Mouse (Mus musculus): ENCODE measurements around the gene Upp2. TPM values are rescaled to one million over a fixed set of nuclear protein-coding genes. Genes with fewer than 3 reads are reported as not detected.

Gene Upp2
- polyA plus RNA-seq, 1 experiment from 2014 or later = 3.0 TPM

DNA sequence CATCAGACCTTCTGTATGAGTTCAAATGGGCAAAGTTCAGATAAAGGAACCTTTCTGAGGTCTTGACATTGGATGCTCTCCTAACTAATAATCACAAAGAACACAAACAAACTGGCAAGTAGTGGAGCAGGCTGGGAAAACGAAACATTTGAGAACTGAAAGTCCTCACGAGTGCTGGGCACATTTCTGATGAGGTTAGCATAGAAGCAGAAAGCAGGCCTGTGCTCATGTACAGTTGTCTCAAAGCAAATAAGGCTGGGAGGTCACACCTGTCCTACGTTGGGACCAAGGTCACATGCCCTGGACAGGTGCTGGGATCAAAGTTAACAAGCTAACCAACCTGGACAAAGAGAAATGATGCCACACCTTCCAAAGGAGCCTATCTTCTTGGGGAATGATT, 187.6 kb downstream of the Upp2 start:
- 81% methylated on average over 3 of the region's 3 CpGs for WGBS
- no peak overlapping the region for H3K27ac ChIP-seq (replicated peaks)
- no peak for DNase-seq (ENCODE audit: low spot score)
- no peaks in the 10 kb centered on the region for H3K9me3 ChIP-seq (replicated peaks)
- no peaks in the 10 kb centered on the region for H3K4me1 ChIP-seq
- no peak overlapping the region for H3K4me3 ChIP-seq
- H3K36me3 ChIP-seq = no peaks in the 10 kb centered on the region
- no peaks in the 10 kb centered on the region for H3K27me3 ChIP-seq (ENCODE audit: low read depth, poor library complexity, severe bottlenecking)

DNA sequence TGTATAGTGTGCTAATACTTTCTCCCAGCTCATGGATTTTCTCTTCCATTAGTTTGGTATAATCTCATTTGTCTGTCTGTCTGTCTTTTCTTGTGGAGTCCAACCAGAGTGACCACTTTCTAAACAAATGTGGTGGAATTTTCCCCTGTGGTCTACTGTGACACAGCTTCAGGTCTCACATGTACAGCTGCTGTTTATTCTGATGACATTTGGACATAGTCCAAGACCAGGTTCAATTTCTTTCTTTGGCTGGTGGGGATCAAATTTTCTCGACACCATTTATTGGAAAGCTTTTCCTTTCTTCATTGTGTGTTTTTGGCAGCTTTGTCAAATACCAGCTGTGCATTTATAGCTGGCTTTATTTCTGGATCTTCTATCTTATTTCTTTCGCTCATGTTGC, 191.0 kb downstream of the Upp2 start:
- Histone ChIP-seq H3K36me3 (no peaks in the 10 kb centered on the region), H3K4me1 (0 out of 2 replicates have a peak, but pooled peaks cover 5% of the 10 kb centered on the region), H3K4me3 (no peak overlapping the region), H3K27me3 (ENCODE audit: low read depth, poor library complexity, severe bottlenecking) (no peaks in the 10 kb centered on the region), H3K27ac (replicated peaks) (no peak overlapping the region), H3K9me3 (replicated peaks) (no peaks in the 10 kb centered on the region)
- 89% methylated on average over 2 of the region's 2 CpGs for WGBS
- no peak for DNase-seq (ENCODE audit: low spot score)

DNA sequence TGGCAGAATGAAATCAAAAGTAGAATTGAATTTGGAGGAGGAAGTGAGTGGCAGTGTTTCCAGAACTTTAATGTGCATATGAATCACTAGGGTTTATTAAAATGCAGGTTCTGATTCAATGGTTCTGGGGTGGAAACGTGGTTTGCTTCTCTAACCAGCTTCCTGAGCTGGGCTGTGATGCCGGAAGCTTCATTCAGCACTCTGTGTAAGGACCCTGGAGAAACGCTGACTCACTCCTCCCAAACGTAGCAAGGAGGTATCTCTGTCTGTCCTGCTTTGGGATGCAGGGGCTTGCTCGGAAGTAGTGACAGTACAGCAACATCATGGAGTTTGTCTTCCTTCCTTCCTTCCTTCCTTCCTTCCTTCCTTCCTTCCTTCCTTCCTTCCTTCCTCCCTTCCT, 192.6 kb downstream of the Upp2 start:
- Histone ChIP-seq H3K36me3 (no peaks in the 10 kb centered on the region), H3K9me3 (replicated peaks) (no peaks in the 10 kb centered on the region), H3K27ac (replicated peaks) (no peak overlapping the region), H3K4me1 (0 out of 2 replicates have a peak, but pooled peaks cover 5% of the 10 kb centered on the region), H3K4me3 (no peak overlapping the region), H3K27me3 (ENCODE audit: low read depth, poor library complexity, severe bottlenecking) (no peaks in the 10 kb centered on the region)
- no peak for DNase-seq (ENCODE audit: low spot score)
- WGBS = 77% methylated on average over 5 of the region's 5 CpGs

DNA sequence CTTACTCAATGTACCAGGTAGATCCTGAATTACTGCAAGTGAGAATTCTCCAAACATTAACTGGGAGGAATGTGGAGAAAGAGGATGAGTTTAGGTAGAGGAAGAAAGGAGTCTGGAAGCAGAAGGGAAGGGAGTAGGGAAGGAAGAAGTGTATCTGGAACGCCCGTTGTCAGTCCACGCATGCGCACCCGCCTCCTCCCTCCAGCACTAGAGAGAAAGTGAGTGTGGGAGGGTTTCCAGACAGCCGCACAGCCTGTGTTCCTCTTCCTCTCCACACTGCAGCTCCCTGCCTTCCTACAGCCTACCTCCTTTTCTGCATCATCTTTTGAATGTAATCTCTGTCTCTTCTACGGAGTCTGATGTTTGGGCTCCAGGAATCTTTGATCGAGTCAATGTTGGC, 198.0 kb downstream of the Upp2 start:
- H3K36me3 ChIP-seq = no peaks in the 10 kb centered on the region
- H3K27me3 ChIP-seq (ENCODE audit: low read depth, poor library complexity, severe bottlenecking) = no peaks in the 10 kb centered on the region
- DNase-seq (ENCODE audit: low spot score) = no peak
- 0 out of 2 replicates have a peak, but pooled peaks cover 5% of the 10 kb centered on the region for H3K4me1 ChIP-seq
- no peak overlapping the region for H3K27ac ChIP-seq (replicated peaks)
- no peaks in the 10 kb centered on the region for H3K9me3 ChIP-seq (replicated peaks)
- H3K4me3 ChIP-seq = no peak overlapping the region
- 92% methylated on average over 8 of the region's 8 CpGs for WGBS

DNA sequence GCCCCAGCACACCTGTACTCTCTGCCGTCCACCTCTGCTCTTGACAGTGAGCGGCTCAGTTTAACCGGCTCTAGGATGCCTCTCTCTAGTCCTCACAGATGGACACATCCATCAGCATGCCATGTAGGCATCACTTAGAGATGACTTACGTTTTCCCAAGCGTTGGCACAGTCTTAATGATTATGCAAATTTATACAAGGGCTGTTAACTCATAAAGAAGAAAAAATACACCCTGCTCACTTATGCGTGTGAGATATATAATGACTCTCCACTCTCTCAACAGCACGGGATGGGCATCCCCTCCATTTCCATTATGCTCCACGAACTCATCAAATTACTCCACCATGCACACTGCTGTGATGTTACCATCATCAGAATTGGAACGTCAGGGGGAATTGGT, 206.7 kb downstream of the Upp2 start:
- Histone ChIP-seq H3K27ac (replicated peaks) (no peak overlapping the region), H3K4me3 (no peak overlapping the region), H3K9me3 (replicated peaks) (no peaks in the 10 kb centered on the region), H3K36me3 (no peaks in the 10 kb centered on the region), H3K27me3 (ENCODE audit: low read depth, poor library complexity, severe bottlenecking) (no peaks in the 10 kb centered on the region), H3K4me1 (no peaks in the 10 kb centered on the region)
- WGBS = 95% methylated on average over 9 of the region's 9 CpGs
- no peak for DNase-seq (ENCODE audit: low spot score)

DNA sequence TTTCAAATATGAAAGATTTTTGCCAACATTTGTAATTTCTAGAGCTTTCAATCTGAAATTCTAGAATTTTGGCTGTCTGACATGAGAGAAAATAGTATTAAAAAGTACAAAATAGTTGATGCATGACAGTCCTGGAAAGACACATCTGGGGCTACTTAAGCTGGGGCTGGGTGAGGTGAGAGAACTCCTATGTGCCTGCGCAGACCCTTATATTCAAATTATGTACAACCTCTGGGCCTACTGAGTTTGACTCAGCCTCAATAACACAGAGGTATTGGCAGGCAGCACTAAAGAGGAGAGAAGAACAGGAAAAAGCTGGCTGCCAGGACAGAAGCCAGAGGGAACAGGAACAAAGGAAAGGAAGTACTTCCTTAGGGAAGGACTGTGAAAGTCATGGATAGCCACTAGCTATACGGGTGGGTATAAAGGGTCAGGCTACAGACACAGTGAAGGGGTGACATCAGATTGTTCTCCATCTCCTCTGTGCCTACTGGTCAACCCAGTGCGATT, 211.9 kb downstream of the Upp2 start:
- Histone ChIP-seq H3K9me3 (replicated peaks) (no peaks in the 10 kb centered on the region), H3K36me3 (no peaks in the 10 kb centered on the region), H3K4me3 (no peak overlapping the region), H3K27ac (replicated peaks) (no peak overlapping the region), H3K27me3 (ENCODE audit: low read depth, poor library complexity, severe bottlenecking) (no peaks in the 10 kb centered on the region), H3K4me1 (no peaks in the 10 kb centered on the region)
- 88% methylated on average over 3 of the region's 3 CpGs for WGBS
- DNase-seq (ENCODE audit: low spot score) = no peak

DNA sequence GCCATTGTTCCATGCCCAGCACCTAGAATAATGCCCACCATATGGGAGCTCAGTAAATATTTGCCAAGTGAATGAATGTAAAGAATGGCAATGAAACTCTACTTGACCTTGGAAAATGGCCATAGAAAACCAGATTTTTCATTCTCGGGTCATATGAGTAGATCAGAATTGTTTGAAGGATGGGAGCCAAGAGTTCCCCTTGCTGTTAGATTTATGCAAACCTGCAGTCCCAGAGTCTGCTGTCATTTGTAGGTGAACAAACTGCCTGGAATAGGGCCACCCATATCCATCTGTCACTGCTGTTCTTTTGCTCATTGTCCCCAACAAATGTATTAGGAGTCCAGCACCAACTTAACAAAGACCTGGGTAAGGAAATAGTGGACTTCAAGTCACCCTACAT, 216.4 kb downstream of the Upp2 start:
- Histone ChIP-seq H3K4me3 (no peak overlapping the region), H3K27ac (replicated peaks) (no peak overlapping the region), H3K4me1 (peaks cover 10% of the 10 kb centered on the region), H3K27me3 (ENCODE audit: low read depth, poor library complexity, severe bottlenecking) (no peaks in the 10 kb centered on the region), H3K36me3 (no peaks in the 10 kb centered on the region), H3K9me3 (replicated peaks) (no peaks in the 10 kb centered on the region)
- DNase-seq (ENCODE audit: low spot score) = no peak
- 83% methylated on average over 1 of the region's 1 CpGs for WGBS

DNA sequence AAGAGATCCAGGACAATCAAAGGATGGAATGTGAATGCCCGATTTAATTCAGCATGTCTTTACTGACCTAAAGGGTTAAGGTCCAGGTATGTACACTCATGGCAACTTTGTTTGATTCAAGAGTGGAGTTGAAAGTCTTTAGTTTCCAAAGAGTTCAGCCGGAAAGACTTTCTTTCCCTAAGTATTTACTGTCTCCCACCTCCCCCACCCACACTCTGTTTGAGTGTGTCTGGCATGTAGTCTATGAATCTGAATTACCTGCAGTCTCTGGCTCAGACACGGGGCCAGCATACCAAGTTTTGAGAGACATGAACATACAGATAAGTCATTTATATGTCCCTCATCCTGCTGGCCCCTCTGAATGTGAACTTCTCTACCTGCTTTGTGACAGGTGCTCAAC, 219.1 kb downstream of the Upp2 start:
- H3K4me1 ChIP-seq = peaks cover 10% of the 10 kb centered on the region
- no peak overlapping the region for H3K4me3 ChIP-seq
- no peak for DNase-seq (ENCODE audit: low spot score)
- no peaks in the 10 kb centered on the region for H3K36me3 ChIP-seq
- WGBS = 88% methylated on average over 3 of the region's 3 CpGs
- no peaks in the 10 kb centered on the region for H3K27me3 ChIP-seq (ENCODE audit: low read depth, poor library complexity, severe bottlenecking)
- H3K27ac ChIP-seq (replicated peaks) = no peak overlapping the region
- H3K9me3 ChIP-seq (replicated peaks) = no peaks in the 10 kb centered on the region

DNA sequence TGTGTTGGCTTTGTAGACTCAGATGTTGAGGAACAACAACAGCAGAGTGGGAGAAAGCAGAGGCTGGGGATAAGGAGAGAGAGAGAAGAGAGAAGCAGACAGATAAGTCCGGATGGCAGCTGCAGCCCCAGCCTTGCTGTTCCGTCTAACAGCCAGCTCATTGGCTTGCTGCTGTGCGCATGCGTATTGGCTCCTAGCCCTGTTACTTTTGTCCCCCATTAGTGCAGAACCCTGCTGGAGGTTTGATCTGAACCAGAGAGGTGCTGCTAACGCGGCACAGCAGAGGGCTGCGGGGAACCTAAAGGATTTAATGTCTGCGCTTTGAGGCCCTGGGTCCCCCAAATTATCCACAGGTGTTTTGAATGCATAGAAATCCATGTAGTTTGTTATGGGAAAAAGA, 219.6 kb downstream of the Upp2 start:
- DNase-seq (ENCODE audit: low spot score) = no peak
- no peaks in the 10 kb centered on the region for H3K27me3 ChIP-seq (ENCODE audit: low read depth, poor library complexity, severe bottlenecking)
- H3K9me3 ChIP-seq (replicated peaks) = no peaks in the 10 kb centered on the region
- 70% methylated on average over 8 of the region's 8 CpGs for WGBS
- peaks cover 10% of the 10 kb centered on the region for H3K4me1 ChIP-seq
- H3K27ac ChIP-seq (replicated peaks) = no peak overlapping the region
- H3K36me3 ChIP-seq = no peaks in the 10 kb centered on the region
- no peak overlapping the region for H3K4me3 ChIP-seq

DNA sequence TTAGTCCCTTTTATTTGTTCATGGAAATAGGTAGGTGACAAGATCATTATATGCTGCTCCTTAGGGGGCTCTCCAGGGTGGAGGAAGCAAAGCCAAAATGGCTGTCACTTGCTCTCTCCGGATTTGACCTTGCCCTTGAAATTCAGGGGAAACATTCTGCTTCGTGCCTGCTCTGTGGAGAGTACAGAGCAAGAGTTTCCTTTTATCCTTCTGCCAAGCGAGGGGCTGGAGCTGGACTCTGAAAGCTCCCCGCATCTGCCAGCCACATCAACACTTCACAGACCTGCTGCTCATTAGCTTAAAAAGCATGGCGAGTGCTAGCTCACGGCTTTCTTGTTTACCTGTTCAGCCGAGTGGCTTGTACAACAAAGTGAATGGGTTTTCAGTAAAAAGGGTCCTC, 220.3 kb downstream of the Upp2 start:
- DNase-seq (ENCODE audit: low spot score) = no peak
- Histone ChIP-seq H3K27me3 (ENCODE audit: low read depth, poor library complexity, severe bottlenecking) (no peaks in the 10 kb centered on the region), H3K9me3 (replicated peaks) (no peaks in the 10 kb centered on the region), H3K4me1 (peaks cover 10% of the 10 kb centered on the region), H3K4me3 (no peak overlapping the region), H3K27ac (replicated peaks) (no peak overlapping the region), H3K36me3 (no peaks in the 10 kb centered on the region)
- WGBS = 64% methylated on average over 7 of the region's 7 CpGs

DNA sequence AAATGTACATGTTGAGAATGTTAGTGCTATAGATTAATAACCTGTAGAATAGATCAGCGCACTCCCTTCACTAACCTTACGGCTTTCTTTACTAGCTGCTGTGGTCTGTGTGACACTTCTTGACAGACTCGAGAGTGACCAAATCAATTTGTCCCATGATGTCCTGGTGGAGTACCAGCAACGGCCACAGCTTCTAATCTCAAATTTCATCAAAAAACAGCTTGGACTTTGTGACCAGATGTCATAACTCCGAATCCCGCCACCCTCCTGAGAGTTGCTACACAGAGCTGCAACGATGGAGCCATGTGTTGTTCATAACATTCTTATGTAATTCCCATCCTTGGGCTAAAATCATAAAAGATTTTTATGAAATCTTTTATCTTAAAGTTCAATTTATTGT, 222.8 kb downstream of the Upp2 start:
- Histone ChIP-seq H3K9me3 (replicated peaks) (no peaks in the 10 kb centered on the region), H3K27me3 (ENCODE audit: low read depth, poor library complexity, severe bottlenecking) (no peaks in the 10 kb centered on the region), H3K4me3 (no peak overlapping the region), H3K27ac (replicated peaks) (no peak overlapping the region), H3K4me1 (peaks cover 10% of the 10 kb centered on the region), H3K36me3 (no peaks in the 10 kb centered on the region)
- WGBS = 91% methylated on average over 7 of the region's 7 CpGs
- DNase-seq (ENCODE audit: low spot score) = no peak

DNA sequence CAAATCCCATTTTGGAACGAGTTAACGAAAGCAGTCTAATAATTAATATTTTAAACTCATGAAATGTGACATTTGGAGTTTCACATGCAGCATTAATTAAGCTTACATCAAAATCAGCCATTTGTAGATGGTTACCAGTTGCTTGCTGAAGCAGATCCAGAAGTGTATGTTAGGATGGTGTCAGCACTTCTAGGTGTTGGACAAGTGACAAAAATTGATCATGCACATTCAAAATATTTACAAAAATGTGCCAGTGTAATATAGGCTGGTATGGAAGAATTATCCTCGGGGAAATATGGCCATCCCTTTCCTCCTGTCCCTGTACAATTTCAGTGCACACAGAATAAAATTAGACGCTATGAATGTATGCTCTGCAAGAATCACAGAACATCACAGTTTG, 223.3 kb downstream of the Upp2 start:
- H3K36me3 ChIP-seq = no peaks in the 10 kb centered on the region
- no peak for DNase-seq (ENCODE audit: low spot score)
- H3K4me3 ChIP-seq = no peak overlapping the region
- H3K4me1 ChIP-seq = peaks cover 10% of the 10 kb centered on the region
- WGBS = 90% methylated on average over 4 of the region's 4 CpGs
- no peaks in the 10 kb centered on the region for H3K9me3 ChIP-seq (replicated peaks)
- H3K27ac ChIP-seq (replicated peaks) = no peak overlapping the region
- H3K27me3 ChIP-seq (ENCODE audit: low read depth, poor library complexity, severe bottlenecking) = no peaks in the 10 kb centered on the region

DNA sequence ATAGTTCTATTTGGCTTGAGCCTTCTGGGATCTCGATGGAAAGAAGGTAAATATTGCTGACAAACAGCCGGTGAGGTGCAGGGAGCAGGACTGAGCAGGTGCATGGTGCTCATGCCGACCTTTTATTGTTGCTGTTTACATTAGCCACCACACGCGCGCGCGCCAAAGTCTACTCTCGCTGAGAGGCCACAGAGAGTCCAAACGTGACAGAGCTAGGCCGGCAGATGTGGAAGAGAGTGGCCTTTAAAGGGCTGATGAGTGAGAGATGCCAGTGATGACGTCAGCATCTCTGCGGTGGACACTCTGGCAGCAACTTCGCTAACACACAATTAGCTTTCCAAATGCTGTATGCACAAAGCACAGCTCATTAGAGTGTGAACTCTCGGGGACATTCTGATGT, 227.4 kb downstream of the Upp2 start:
- Histone ChIP-seq H3K27ac (replicated peaks) (no peak overlapping the region), H3K27me3 (ENCODE audit: low read depth, poor library complexity, severe bottlenecking) (no peaks in the 10 kb centered on the region), H3K36me3 (no peaks in the 10 kb centered on the region), H3K9me3 (replicated peaks) (no peaks in the 10 kb centered on the region), H3K4me3 (no peak overlapping the region), H3K4me1 (peaks cover 19% of the 10 kb centered on the region)
- WGBS = 88% methylated on average over 15 of the region's 15 CpGs
- DNase-seq (ENCODE audit: low spot score) = no peak

DNA sequence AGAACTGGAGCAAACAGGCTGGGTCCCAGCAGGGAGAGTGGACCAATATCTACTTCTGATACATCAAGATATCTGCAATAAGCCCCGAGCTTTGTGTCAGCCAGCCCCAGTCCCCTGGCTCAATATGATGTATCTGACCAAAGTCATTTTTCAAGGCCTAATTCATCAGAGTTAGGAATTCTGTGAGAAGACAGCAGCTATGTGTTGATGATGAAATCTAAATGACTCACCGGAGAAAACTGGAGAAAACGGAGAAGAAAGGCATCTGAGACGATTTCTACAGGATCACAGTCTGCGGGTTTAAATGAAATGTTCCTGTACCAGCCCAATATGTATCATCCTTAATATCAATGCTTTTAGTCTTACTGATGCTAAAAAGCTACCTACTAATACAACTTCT, 228.3 kb downstream of the Upp2 start:
- Histone ChIP-seq H3K4me3 (no peak overlapping the region), H3K4me1 (peaks cover 19% of the 10 kb centered on the region), H3K27ac (replicated peaks) (no peak overlapping the region), H3K9me3 (replicated peaks) (no peaks in the 10 kb centered on the region), H3K36me3 (no peaks in the 10 kb centered on the region), H3K27me3 (ENCODE audit: low read depth, poor library complexity, severe bottlenecking) (no peaks in the 10 kb centered on the region)
- no peak for DNase-seq (ENCODE audit: low spot score)
- WGBS = 91% methylated on average over 5 of the region's 5 CpGs
